Mouse (Mus musculus): ENCODE measurements at regions not wholly inside any gene's neighbourhood (a gene's known extent, or its start where the extent isn't known, plus 50 kb on each side); places are given as distances from the start of the nearest gene placed in this dataset.
"Not testable (repeated sequence)": the region's sequence is repeated elsewhere in the genome, so short reads cannot be mapped to it uniquely, and the experiment has no call there.

- no peak for DNase-seq
Observed at GRCm38 (mm10) chr5:26586108-26586507, 230.9 kb upstream of the Dpp6 start.

GRCm38 (mm10) chr5:26590886-26591285 is 226.1 kb upstream of the Dpp6 start:
- no peak for DNase-seq

- no peak for DNase-seq
Observed at GRCm38 (mm10) chr5:26592341-26592740, 224.7 kb upstream of the Dpp6 start.

GRCm38 (mm10) chr5:26597991-26598390 is 219.0 kb upstream of the Dpp6 start:
- peak; percentile 73 to 85 for DNase-seq

- peak in 1 of 2 experiments; percentile 11 for DNase-seq
Observed at GRCm38 (mm10) chr5:26619272-26619671, 197.7 kb upstream of the Dpp6 start.

- DNase-seq: no peak
Observed at GRCm38 (mm10) chr5:26622116-26622515, 194.9 kb upstream of the Dpp6 start.

- DNase-seq: no peak
Observed at GRCm38 (mm10) chr5:26671478-26671877, 145.5 kb upstream of the Dpp6 start.

- DNase-seq: peak in 1 of 2 experiments; percentile 9
Observed at GRCm38 (mm10) chr5:26689775-26690174, 127.2 kb upstream of the Dpp6 start.

GRCm38 (mm10) chr5:26691121-26691520 is 125.9 kb upstream of the Dpp6 start:
- DNase-seq: no peak

GRCm38 (mm10) chr5:26692013-26692412 is 125.0 kb upstream of the Dpp6 start:
- no peak for DNase-seq

GRCm38 (mm10) chr5:26703621-26704020 is 113.4 kb upstream of the Dpp6 start:
- DNase-seq: not testable (repeated sequence)

GRCm38 (mm10) chr5:26707661-26708060 is 109.3 kb upstream of the Dpp6 start:
- no peak for DNase-seq

- no peak for DNase-seq
Observed at GRCm38 (mm10) chr5:26724491-26724890, 92.5 kb upstream of the Dpp6 start.

GRCm38 (mm10) chr5:26725953-26726352 is 91.0 kb upstream of the Dpp6 start:
- no peak for DNase-seq

- DNase-seq: not testable (repeated sequence)
Observed at GRCm38 (mm10) chr5:26751196-26751595, 65.8 kb upstream of the Dpp6 start.

GRCm38 (mm10) chr5:26751601-26752305 is 65.2 kb upstream of the Dpp6 start:
- not testable (repeated sequence) for DNase-seq

- DNase-seq: not testable (repeated sequence)
Observed at GRCm38 (mm10) chr5:26754129-26754528, 62.9 kb upstream of the Dpp6 start.
